Mouse (Mus musculus) MEL (cell line): ENCODE data around the gene Tmem92. TPM values are rescaled to one million over a fixed set of nuclear protein-coding genes. Genes with fewer than 3 reads are reported as not detected.

Source experiments
- DNase-seq: peaks from one replicate; pipeline ENCODE4 v3.0.0; 2011; ENCODE audit warnings: low read depth, low spot score
- H3K27ac ChIP-seq: 2 replicates; pipeline ENCODE4 v1.5.1; 2012; ENCODE audit warnings: low read depth, mild to moderate bottlenecking, control low read depth, low read length, moderate library complexity; ENCODE audit not compliant: control insufficient read depth
- H3K27me3 ChIP-seq, 2 experiments: fragments of 150-350 bp in 1 of 2; sonication (generic) in 1 of 2; 2 replicates each; pipeline ENCODE4 v1.6.1; 2012; ENCODE audit warnings: low read length in 2 of 2, mild to moderate bottlenecking in 2 of 2, improper control_type of control experiment in 1 of 2, moderate library complexity in 1 of 2; ENCODE audit not compliant: insufficient read depth in 2 of 2, control insufficient read depth in 1 of 2
- H3K36me3 ChIP-seq, 2 experiments: 2 replicates each; pipeline ENCODE4 v1.6.1; 2012 to 2014; ENCODE audit warnings: low read length in 2 of 2, improper control_type of control experiment in 1 of 2, inconsistent platforms in 1 of 2, mild to moderate bottlenecking in 1 of 2; ENCODE audit not compliant: insufficient read depth in 2 of 2, control insufficient read depth in 1 of 2
- H3K4me1 ChIP-seq, 2 experiments: fragments of 150-350 bp in 1 of 2; sonication (generic) in 1 of 2; 2 replicates each; pipeline ENCODE4 v1.6.1; 2012; ENCODE audit warnings: low read length in 2 of 2, improper control_type of control experiment in 1 of 2, mild to moderate bottlenecking in 1 of 2; ENCODE audit not compliant: insufficient read depth in 2 of 2, control insufficient read depth in 1 of 2
- H3K4me3 ChIP-seq, 2 experiments: fragments of 150-350 bp in 1 of 2; sonication (generic) in 1 of 2; 2 replicates each; pipeline ENCODE4 v1.5.1; 2012; ENCODE audit warnings: low read depth in 2 of 2, low read length in 2 of 2, mild to moderate bottlenecking in 2 of 2, moderate library complexity in 2 of 2, control low read depth in 1 of 2, improper control_type of control experiment in 1 of 2; ENCODE audit not compliant: control insufficient read depth in 1 of 2, insufficient read depth in 1 of 2
- H3K79me2 ChIP-seq: 2 replicates; pipeline ENCODE4 v1.6.1; 2012; ENCODE audit warnings: mild to moderate bottlenecking, low read length, moderate library complexity; ENCODE audit not compliant: control insufficient read depth, poor library complexity, insufficient read depth
- H3K9ac ChIP-seq: 2 replicates; pipeline ENCODE4 v1.6.1; 2012; ENCODE audit warnings: low read depth, mild to moderate bottlenecking, control low read depth, low read length, moderate library complexity; ENCODE audit not compliant: control insufficient read depth, poor library complexity, severe bottlenecking
- H3K9me3 ChIP-seq: fragments of 150-350 bp; sonication (generic); replicated peaks from 2 replicates; pipeline ENCODE4 v1.6.1; 2012; ENCODE audit warnings: mild to moderate bottlenecking, low read length, improper control_type of control experiment, moderate library complexity; ENCODE audit not compliant: insufficient read depth
- BHLHE40 ChIP-seq: IDR thresholded peaks from 2 replicates; pipeline ENCODE4 v1.6.1; 2012; ENCODE audit warnings: low read depth, mild to moderate bottlenecking, inconsistent platforms, low read length, improper control_type of control experiment, borderline replicate concordance
- CTCF ChIP-seq, 3 experiments: IDR thresholded peaks in 2 of 3; conservative IDR thresholded peaks in 1 of 3; 2 replicates each; pipeline ENCODE4 v1.5.1; 2011 to 2012; ENCODE audit warnings: low read length in 3 of 3, low read depth in 2 of 3, mild to moderate bottlenecking in 2 of 3, improper control_type of control experiment in 1 of 3, inconsistent platforms in 1 of 3, mixed read lengths in 1 of 3, moderate library complexity in 1 of 3; ENCODE audit not compliant: control insufficient read depth in 1 of 3, insufficient read depth in 1 of 3, poor library complexity in 1 of 3, severe bottlenecking in 1 of 3
- ELF1 ChIP-seq: IDR thresholded peaks from 2 replicates; pipeline ENCODE4 v1.6.1; 2014; ENCODE audit warnings: low read depth, mild to moderate bottlenecking, inconsistent platforms, low read length, improper control_type of control experiment, moderate library complexity
- EP300 ChIP-seq, 2 experiments: IDR thresholded peaks; 2 replicates each; pipeline ENCODE4 v1.6.1; 2011; ENCODE audit warnings: improper control_type of control experiment in 2 of 2, low read length in 2 of 2, low read depth in 1 of 2, mild to moderate bottlenecking in 1 of 2
- GABPA ChIP-seq: IDR thresholded peaks from 2 replicates; pipeline ENCODE4 v1.6.1; 2012; ENCODE audit warnings: low read depth, mild to moderate bottlenecking, inconsistent platforms, low read length, improper control_type of control experiment, moderate library complexity
- GATA1 ChIP-seq: IDR thresholded peaks from 2 replicates; pipeline ENCODE4 v1.6.1; 2011; ENCODE audit warnings: low read depth, low read length, improper control_type of control experiment
- HCFC1 ChIP-seq: IDR thresholded peaks from 2 replicates; pipeline ENCODE4 v1.6.1; 2012; ENCODE audit warnings: low read depth, mild to moderate bottlenecking, inconsistent platforms, low read length, improper control_type of control experiment, moderate library complexity
- JUND ChIP-seq: IDR thresholded peaks from 2 replicates; pipeline ENCODE4 v1.6.1; 2011; ENCODE audit warnings: low read depth, mild to moderate bottlenecking, improper control_type of control experiment, low read length
- MAX ChIP-seq: IDR thresholded peaks from 2 replicates; pipeline ENCODE4 v1.6.1; 2011; ENCODE audit warnings: low read length, improper control_type of control experiment
- MAZ ChIP-seq: IDR thresholded peaks from 2 replicates; pipeline ENCODE4 v1.6.1; 2012; ENCODE audit warnings: low read depth, mild to moderate bottlenecking, inconsistent platforms, low read length, improper control_type of control experiment
- NRF1 ChIP-seq: IDR thresholded peaks from 2 replicates; pipeline ENCODE4 v1.6.1; 2014; ENCODE audit warnings: low read depth, mild to moderate bottlenecking, inconsistent platforms, low read length, improper control_type of control experiment, moderate library complexity; ENCODE audit not compliant: poor library complexity, insufficient read depth, severe bottlenecking
- POLR2A ChIP-seq, 2 experiments: IDR thresholded peaks; 2 replicates each; pipeline ENCODE4 v1.6.1; 2011 to 2012; ENCODE audit warnings: low read length in 2 of 2, mild to moderate bottlenecking in 2 of 2, control low read depth in 1 of 2, improper control_type of control experiment in 1 of 2, low read depth in 1 of 2, moderate library complexity in 1 of 2; ENCODE audit not compliant: control insufficient read depth in 1 of 2, insufficient read depth in 1 of 2, poor library complexity in 1 of 2
- POLR2AphosphoS5 ChIP-seq: IDR thresholded peaks from 2 replicates; pipeline ENCODE4 v1.6.1; 2012; ENCODE audit warnings: low read depth, borderline replicate concordance, mild to moderate bottlenecking, inconsistent platforms, low read length, moderate library complexity, mixed read lengths
- RAD21 ChIP-seq: IDR thresholded peaks from 2 replicates; pipeline ENCODE4 v1.6.1; 2011; ENCODE audit warnings: mild to moderate bottlenecking, low read depth, low read length, improper control_type of control experiment
- RCOR1 ChIP-seq: IDR thresholded peaks from 2 replicates; pipeline ENCODE4 v1.6.1; 2012; ENCODE audit warnings: low read depth, mild to moderate bottlenecking, inconsistent platforms, low read length, improper control_type of control experiment
- TAL1 ChIP-seq: IDR thresholded peaks from 2 replicates; pipeline ENCODE4 v1.6.1; 2012; ENCODE audit warnings: mild to moderate bottlenecking, inconsistent platforms, low read length, moderate library complexity, mixed read lengths
- TCF12 ChIP-seq: IDR thresholded peaks from 2 replicates; pipeline ENCODE4 v1.6.1; 2014; ENCODE audit warnings: low read depth, mild to moderate bottlenecking, inconsistent platforms, low read length, improper control_type of control experiment, moderate library complexity
- USF2 ChIP-seq, 2 experiments: IDR thresholded peaks; 2 replicates each; pipeline ENCODE4 v1.6.1; 2011 to 2012; ENCODE audit warnings: improper control_type of control experiment in 2 of 2, low read length in 2 of 2, borderline replicate concordance in 1 of 2, inconsistent platforms in 1 of 2, low read depth in 1 of 2, mild to moderate bottlenecking in 1 of 2; ENCODE audit not compliant: insufficient read depth in 1 of 2
- ZNF384 ChIP-seq: IDR thresholded peaks from 2 replicates; pipeline ENCODE4 v1.6.1; 2012; ENCODE audit warnings: low read depth, mild to moderate bottlenecking, inconsistent platforms, low read length, improper control_type of control experiment
- polyA plus RNA-seq, 2 experiments: library from polyadenylated mRNA; stranded (reverse) in 1 of 2; unstranded in 1 of 2; fragments of >175 nt in 1 of 2; fragments of >200 nt in 1 of 2; gene quantifications; 2 replicates each; pipeline versions ENCODE4 v1.2.1 to v1.2.4; 2012; ENCODE audit warnings: low replicate concordance in 2 of 2, low read depth in 1 of 2; ENCODE audit not compliant: insufficient read length in 2 of 2, insufficient read depth in 1 of 2, missing spikeins in 1 of 2
- total RNA-seq: library from RNA; depleted of rRNA; stranded (reverse); fragments of 300-350 nt; gene quantifications from 2 replicates; pipeline ENCODE4 v1.2.3, GENCODE M21; 2012

Tmem92 gene
- total and polyA plus RNA-seq, 3 experiments: not detected

GRCm38 (mm10) chr11:94762281-94762680, 20.2 kb downstream of the Tmem92 start:
- no peak overlapping the region for H3K4me3 ChIP-seq
- no peak overlapping the region for H3K9ac ChIP-seq
- no peak overlapping the region for H3K27ac ChIP-seq
- H3K36me3 ChIP-seq: no peaks in the 10 kb centered on the region
- H3K27me3 ChIP-seq: peaks cover 11 to 12% of the 10 kb centered on the region in 2 experiments
- TF ChIP-seq EP300 (IDR thresholded peaks at IDR 0.05; ENCODE audit: low read depth in 1 of 2, low read length in 2 of 2): no peak
- TF ChIP-seq GABPA: no peak
- no peak for TF ChIP-seq BHLHE40
- TF ChIP-seq USF2 (IDR thresholded peaks at IDR 0.05; ENCODE audit: borderline replicate concordance in 1 of 2, insufficient read depth in 1 of 2, low read depth in 1 of 2, low read length in 2 of 2): no peak
- TF ChIP-seq MAX: no peak
- no peak for TF ChIP-seq RCOR1
- no peak for TF ChIP-seq ZNF384
- TF ChIP-seq RAD21: no peak
- TF ChIP-seq POLR2A (IDR thresholded peaks at IDR 0.05; ENCODE audit: control insufficient read depth in 1 of 2, insufficient read depth in 1 of 2, low read depth in 1 of 2, low read length in 2 of 2, poor library complexity in 1 of 2): no peak
- no peak for TF ChIP-seq HCFC1
- no peak for TF ChIP-seq POLR2AphosphoS5
- TF ChIP-seq MAZ: no peak
- no peak for TF ChIP-seq JUND
- TF ChIP-seq TCF12: no peak
- no peak for TF ChIP-seq NRF1
- TF ChIP-seq GATA1: no peak
- TF ChIP-seq ELF1: no peak
- DNase-seq: no peak
- no peaks in the 10 kb centered on the region for H3K9me3 ChIP-seq
- no peaks in the 10 kb centered on the region for H3K4me1 ChIP-seq
- no peaks in the 10 kb centered on the region for H3K79me2 ChIP-seq

GRCm38 (mm10) chr11:94760799-94761198, 21.7 kb downstream of the Tmem92 start:
- no peaks in the 10 kb centered on the region for H3K79me2 ChIP-seq
- peaks cover 13 to 21% of the 10 kb centered on the region in 2 experiments for H3K27me3 ChIP-seq
- no peak overlapping the region for H3K4me3 ChIP-seq
- TF ChIP-seq CTCF (IDR thresholded peaks at IDR 0.05 in 2 of 3, conservative IDR thresholded peaks at IDR 0.05 in 1 of 3; ENCODE audit: control insufficient read depth in 1 of 3, insufficient read depth in 1 of 3, low read depth in 2 of 3, low read length in 3 of 3, poor library complexity in 1 of 3, severe bottlenecking in 1 of 3): no peak
- no peak for TF ChIP-seq MAX
- TF ChIP-seq POLR2A (IDR thresholded peaks at IDR 0.05; ENCODE audit: control insufficient read depth in 1 of 2, insufficient read depth in 1 of 2, low read depth in 1 of 2, low read length in 2 of 2, poor library complexity in 1 of 2): no peak
- TF ChIP-seq TAL1: no peak
- no peaks in the 10 kb centered on the region for H3K4me1 ChIP-seq
- no peaks in the 10 kb centered on the region for H3K9me3 ChIP-seq
- DNase-seq: peak; percentile 21
- H3K9ac ChIP-seq: no peak overlapping the region
- H3K27ac ChIP-seq: no peak overlapping the region
- no peaks in the 10 kb centered on the region for H3K36me3 ChIP-seq
